Mouse (Mus musculus) ovary, postnatal 14 days (tissue): ENCODE measurements around the gene Gm3468.
"Not testable (repeated sequence)": the region's sequence is repeated elsewhere in the genome, so short reads cannot be mapped to it uniquely, and the experiment has no call there.

ENCODE experiments used
- DNase-seq: peaks from one replicate; pipeline ENCODE4 v3.0.0; 2022; ENCODE audit warnings: low spot score

Gene Gm3468

DNA sequence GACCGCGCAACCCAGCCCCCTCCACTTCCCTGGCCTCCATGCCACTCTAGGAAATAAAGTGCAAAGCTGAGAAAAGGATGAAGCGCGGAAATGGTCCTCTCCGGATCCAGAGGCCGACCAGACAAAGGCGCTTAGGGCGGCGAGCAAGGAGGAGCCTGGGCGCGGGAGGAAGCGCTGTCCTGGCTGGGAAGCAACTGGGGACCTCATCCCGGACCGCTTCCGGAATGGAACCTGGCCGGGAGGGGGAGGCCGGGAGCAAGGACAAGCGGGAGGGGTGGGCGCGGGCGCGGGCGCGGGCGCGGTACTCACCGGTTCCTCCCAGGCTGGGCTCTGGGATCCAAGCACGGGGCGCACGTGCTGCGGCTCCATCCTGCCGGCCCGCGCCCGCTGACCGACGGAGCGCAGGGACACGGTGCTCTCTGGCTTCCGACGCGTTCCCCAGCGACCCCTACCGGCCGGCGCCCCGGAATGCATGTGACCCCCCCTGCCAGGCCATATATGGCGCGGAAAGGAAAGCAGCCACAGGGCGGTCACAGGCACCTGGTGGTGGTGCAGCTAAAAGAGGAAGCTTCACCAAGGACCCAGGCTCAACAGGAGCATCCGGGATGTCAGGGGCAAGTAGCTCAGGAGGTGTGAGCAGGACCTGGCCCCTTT lies at the start of gene Gm3468:
Gm3468 (minus strand) TSS at position 394 of the 654 bp plus-strand sequence.
- DNase-seq = peak; percentile 21

DNA sequence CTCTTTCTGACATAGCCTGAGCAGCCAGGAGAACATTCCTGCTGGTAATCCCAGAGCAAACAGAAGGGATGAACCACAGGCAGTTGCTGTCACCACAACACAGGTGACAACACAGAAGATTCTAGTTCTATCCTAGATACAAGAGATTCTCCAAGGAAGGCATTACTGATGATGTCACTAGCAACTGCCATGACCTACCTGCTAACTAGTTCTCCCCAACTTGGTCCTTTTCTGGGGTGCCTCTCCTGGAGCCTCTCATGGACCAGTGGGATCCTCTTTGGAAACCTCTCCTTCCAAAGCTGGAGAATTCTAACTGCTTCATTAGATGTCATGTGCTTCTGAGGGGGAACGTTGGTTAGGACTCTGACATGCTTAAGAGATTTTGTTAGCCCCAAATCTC lies 17.2 kb upstream of the Gm3468 start, which contains the start of gene Gm3476:
Gm3476 (minus strand) TSS at position 101 of the 400 bp plus-strand sequence.
- not testable (repeated sequence) for DNase-seq

DNA sequence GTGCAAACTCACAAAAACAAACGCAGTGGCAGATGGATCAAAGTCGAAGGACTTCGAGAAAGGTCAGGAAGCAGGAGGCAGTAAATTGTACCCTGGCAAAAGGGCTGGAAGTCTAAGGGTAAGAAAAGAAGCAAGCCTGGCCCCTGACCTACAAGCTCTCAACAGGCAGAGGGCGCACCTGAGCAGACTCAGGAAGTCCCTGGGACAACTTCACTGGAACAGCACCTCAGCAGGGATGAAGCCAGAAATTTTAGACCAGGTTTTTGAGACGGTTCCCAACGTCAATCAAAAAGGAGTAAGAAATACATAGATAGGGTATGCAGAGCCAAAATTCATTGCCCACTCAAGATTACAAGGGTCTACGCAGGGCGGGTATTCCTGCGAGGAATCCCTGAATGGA lies 965 bp downstream of the Gm3468 start:
- DNase-seq = not testable (repeated sequence)

DNA sequence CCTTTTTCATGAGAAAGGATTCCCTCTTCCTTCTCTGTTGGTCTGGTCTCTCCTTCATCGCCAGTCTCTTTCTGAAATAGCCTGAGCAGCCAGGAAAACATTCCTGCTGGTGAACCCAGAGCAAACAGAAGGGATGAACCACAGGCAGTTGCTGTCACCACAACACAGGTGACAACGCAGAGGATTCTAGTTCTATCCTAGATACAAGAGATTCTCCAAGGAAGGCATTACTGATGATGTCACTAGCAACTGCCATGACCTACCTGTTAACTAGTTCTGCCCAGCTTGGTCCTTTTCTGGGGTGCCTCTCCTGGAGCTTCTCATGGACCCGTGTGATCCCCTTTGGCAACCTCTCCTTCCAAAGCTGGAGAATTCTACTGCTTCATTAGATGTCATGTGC lies 14.6 kb downstream of the Gm3468 start, which contains the start of gene Gm8206:
Gm8206 (minus strand) TSS at position 101 of the 400 bp plus-strand sequence.
- DNase-seq = not testable (repeated sequence)

DNA sequence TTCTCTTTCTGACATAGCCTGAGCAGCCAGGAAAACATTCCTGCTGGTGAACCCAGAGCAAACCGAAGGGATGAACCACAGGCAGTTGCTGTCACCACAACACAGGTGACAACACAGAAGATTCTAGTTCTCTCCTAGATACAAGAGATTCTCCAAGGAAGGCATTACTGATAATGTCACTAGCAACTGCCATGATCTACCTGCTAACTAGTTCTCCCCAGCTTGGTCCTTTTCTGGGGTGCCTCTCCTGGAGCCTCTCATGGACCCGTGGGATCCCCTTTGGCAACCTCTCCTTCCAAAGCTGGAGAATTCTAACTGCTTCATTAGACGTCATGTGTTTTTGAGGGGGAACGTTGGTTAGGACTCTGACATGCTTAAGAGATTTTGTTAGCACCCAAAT lies 50.3 kb downstream of the Gm3468 start, which contains the start of gene Gm6337:
Gm6337 (minus strand) TSS at position 101 of the 400 bp plus-strand sequence.
- DNase-seq = not testable (repeated sequence)
